Mouse (Mus musculus): ENCODE measurements around the gene Itga11.

DNA sequence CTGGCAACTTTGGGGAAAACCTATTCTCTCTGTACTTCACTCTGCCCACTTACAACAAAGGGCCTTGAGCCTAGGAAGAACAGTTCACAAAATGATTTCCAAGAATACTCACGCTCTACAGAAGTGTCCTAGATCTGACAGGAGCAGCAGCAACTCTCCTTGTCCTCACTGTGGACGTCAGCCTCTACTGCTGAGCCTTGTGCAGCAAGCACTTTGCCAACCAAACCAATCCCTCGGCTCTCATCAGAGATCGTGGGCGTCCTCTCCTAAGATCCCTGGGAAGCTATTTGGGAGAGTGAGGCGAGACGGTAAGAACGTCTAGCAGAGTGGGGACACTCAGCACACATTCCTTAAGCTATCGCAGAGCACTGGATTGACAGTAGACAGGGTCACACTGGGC is 17.6 kb downstream of the Itga11 start:
- TF ChIP-seq CTCF (IDR thresholded peaks at IDR 0.05; ENCODE audit: low read depth) (no peak), EP300 (optimal IDR thresholded peaks at IDR 0.05) (no peak)
